Mouse (Mus musculus) forebrain, embryonic 10.5 days (tissue): ENCODE measurements around the gene Lamtor1. TPM values are rescaled to one million over a fixed set of nuclear protein-coding genes. Genes with fewer than 3 reads are reported as not detected.
A peak's percentile ranks its signal among the peaks of the same experiment; 100 is the strongest.

Experiments
- DNase-seq: peaks from one replicate; pipeline ENCODE4 v3.0.0-alpha.2; 2017; ENCODE audit warnings: low spot score; ENCODE audit errors: extremely low spot score
- H3K27ac ChIP-seq: fragments of 300-500 bp; sonication (generic); 2 replicates; pipeline ENCODE4 v1.5.1; 2016; ENCODE audit warnings: mild to moderate bottlenecking
- H3K27me3 ChIP-seq: fragments of 300-500 bp; sonication (generic); 2 replicates; pipeline ENCODE4 v1.6.1; 2016; ENCODE audit warnings: mild to moderate bottlenecking; ENCODE audit not compliant: poor library complexity, severe bottlenecking
- H3K36me3 ChIP-seq: fragments of 300-500 bp; sonication (generic); replicated peaks from 2 replicates; pipeline ENCODE4 v1.6.1; 2016; ENCODE audit warnings: mild to moderate bottlenecking, moderate library complexity
- H3K4me1 ChIP-seq: fragments of 300-500 bp; sonication (generic); 2 replicates; pipeline ENCODE4 v1.6.1; 2016
- H3K4me3 ChIP-seq: fragments of 300-500 bp; sonication (generic); 2 replicates; pipeline ENCODE4 v1.5.1; 2016; ENCODE audit warnings: mild to moderate bottlenecking, moderate library complexity
- H3K9me3 ChIP-seq: fragments of 300-500 bp; sonication (generic); 2 replicates; pipeline ENCODE4 v1.6.1; 2016; ENCODE audit warnings: mild to moderate bottlenecking, moderate library complexity
- WGBS: fragments of 180-500 bp; shearing (Covaris S2); methylation state at CpG from one replicate; pipeline ENCODE4 v1.1.7; 2016; 5-methylcytosine and 5-hydroxymethylcytosine counted together
- polyA plus RNA-seq: library from polyadenylated mRNA; unstranded; fragments of >200 nt; fragmentation: Nextera tagmentation; extraction: Ambion mirVana; gene quantifications from 2 replicates; pipeline ENCODE4 v1.2.1, GENCODE M21; 2016

The Lamtor1 gene
- 157 and 165 TPM in 2 replicates for polyA plus RNA-seq

DNA sequence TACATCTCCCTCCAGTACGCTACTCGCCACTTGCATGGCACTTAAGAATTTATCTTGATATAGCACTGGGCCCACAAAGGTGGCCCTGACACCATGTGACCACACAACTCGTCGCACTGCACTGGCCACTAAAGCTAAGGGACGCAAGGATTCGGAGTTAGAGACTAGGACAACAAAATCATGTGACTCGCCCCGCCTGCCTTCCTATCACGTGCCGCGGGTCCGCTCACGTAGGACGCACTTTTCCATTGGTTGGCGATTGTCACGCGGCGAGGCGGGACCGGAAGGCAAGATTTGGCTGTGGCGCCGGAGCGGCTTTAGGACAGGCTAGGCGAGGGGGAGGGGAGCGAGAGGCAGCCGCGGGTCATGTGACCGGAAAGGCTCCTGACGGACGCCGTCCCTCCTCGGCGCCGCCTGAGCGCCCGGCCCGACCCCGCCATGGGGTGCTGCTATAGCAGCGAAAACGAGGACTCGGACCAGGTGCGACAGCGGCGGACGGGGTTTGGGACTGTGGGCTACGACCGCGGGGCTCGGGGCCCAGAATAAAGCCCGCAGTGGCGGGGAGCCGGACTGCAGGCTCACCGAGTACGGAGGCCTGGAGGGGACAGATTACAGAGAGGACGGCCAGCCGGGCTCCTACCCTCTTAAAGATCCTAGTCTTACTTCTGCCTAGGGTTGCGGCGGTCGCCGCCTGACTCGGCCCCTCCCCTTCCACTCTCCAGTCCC lies at the start of gene Lamtor1:
TSS of gene Lamtor1 (plus strand) at position 344 of the 726 bp plus-strand sequence.
- Histone ChIP-seq H3K27me3 (no peaks in the 10 kb centered on the region), H3K27ac (peak within 1 kb of the TSS; percentile 99), H3K36me3 (peaks cover 41% of the 10 kb centered on the region), H3K4me3 (peak within 1 kb of the TSS; percentile 88), H3K9me3 (0 out of 2 replicates have a peak, but pooled peaks cover 5% of the 10 kb centered on the region), H3K4me1 (peaks cover 27% of the 10 kb centered on the region)
- peak; percentile 100 for DNase-seq
- under 1% methylated on average over 60 of the region's 61 CpGs for WGBS

DNA sequence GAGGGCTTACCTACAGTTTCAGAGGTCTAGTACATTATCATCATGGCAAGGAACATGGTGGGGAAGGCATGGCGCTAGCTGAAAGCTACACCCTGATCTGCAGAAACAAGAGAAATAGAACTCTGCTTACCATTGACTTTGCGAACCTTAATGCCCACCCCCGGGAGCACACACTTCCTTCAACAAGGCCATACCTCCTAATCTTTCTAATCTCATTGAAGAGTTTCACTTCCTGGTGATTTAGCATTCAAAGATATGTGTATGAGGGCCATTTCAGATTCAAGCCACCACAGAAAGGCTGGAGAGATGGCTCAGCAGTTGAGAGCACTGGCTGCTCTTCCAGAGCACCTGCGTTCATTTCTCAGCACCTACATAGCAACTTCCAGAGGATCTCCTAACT lies 48.6 kb upstream of the Lamtor1 start, which contains the start of gene Folr2:
TSS of gene Folr2 (minus strand) at position 101 of the 400 bp plus-strand sequence.
- no peak for DNase-seq
- no peaks in the 10 kb centered on the region for H3K4me1 ChIP-seq
- no peaks in the 10 kb centered on the region for H3K27me3 ChIP-seq
- H3K36me3 ChIP-seq: no peaks in the 10 kb centered on the region
- no peak within 1 kb of the TSS for H3K4me3 ChIP-seq
- H3K9me3 ChIP-seq: no peaks in the 10 kb centered on the region
- 91% methylated on average over 4 of the region's 4 CpGs for WGBS
- H3K27ac ChIP-seq: no peak within 1 kb of the TSS

DNA sequence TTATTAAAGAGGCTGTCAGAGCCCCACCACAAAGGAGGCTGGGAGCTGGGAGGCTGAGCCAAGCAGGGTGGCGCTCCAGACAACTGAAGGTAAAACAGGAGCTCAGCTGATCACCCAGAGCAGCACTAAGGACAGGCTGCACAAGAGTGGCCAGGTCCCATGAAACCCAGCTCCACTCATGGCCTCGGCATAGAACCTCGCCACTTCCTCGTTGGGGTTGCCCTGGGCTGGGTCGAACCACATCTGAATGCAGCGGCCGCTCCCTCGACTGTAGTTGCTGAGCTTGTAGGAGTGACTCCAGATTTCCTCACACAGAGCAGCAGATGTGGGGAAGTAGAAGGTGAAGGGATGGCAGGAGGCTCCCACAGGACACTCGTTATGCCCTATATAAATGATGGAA lies 47.3 kb upstream of the Lamtor1 start:
- Histone ChIP-seq H3K27ac (no peak overlapping the region), H3K36me3 (no peaks in the 10 kb centered on the region), H3K9me3 (no peaks in the 10 kb centered on the region), H3K27me3 (no peaks in the 10 kb centered on the region), H3K4me3 (no peak overlapping the region), H3K4me1 (no peaks in the 10 kb centered on the region)
- DNase-seq: no peak
- 87% methylated on average over 9 of the region's 9 CpGs for WGBS

DNA sequence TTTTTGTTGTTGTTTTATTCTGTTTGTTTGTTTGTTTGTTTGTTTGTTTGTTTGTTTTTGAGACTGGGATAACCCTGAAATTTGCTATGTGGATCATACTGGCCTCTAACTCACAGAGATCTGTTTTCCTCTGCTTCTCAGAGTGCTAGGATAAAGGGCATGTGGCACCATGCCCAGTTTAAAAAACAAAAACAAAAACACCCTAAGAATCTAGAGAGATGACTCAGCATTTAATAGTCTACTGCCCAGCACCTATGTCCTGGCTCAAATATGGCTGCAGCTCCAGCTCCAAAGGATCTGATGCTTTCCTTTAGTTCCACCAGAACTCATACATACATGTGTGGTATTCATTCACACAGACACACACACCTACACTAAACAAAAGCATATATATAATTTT lies 44.7 kb upstream of the Lamtor1 start:
- no peak overlapping the region for H3K4me3 ChIP-seq
- no peak overlapping the region for H3K27ac ChIP-seq
- H3K27me3 ChIP-seq: no peaks in the 10 kb centered on the region
- no peaks in the 10 kb centered on the region for H3K9me3 ChIP-seq
- no peaks in the 10 kb centered on the region for H3K4me1 ChIP-seq
- no peaks in the 10 kb centered on the region for H3K36me3 ChIP-seq
- DNase-seq: no peak

DNA sequence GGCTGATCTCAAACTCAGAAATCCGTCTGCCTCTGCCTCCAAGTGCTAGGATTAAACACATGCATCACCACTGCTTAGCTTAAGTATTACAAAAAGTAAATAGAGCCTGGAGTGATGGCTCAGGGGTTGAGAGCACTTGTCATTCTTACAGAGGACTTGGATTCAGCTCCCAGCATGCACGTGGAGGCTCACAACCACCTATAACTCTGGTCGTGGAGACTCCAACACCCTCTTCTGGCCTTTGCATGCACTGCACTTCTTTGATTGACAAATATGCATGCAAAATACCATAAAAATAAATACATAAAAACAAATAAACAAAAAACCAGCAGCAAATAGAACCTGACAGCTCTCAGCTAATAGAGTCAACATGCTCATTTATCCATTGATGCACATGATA lies 43.4 kb upstream of the Lamtor1 start:
- DNase-seq: no peak
- no peak overlapping the region for H3K27ac ChIP-seq
- no peak overlapping the region for H3K4me3 ChIP-seq
- H3K36me3 ChIP-seq: no peaks in the 10 kb centered on the region
- H3K27me3 ChIP-seq: no peaks in the 10 kb centered on the region
- no peaks in the 10 kb centered on the region for H3K9me3 ChIP-seq
- H3K4me1 ChIP-seq: peaks cover 9% of the 10 kb centered on the region; the same call in 1 of the 2 replicates
- 67% methylated on average over 3 of the region's 3 CpGs for WGBS

DNA sequence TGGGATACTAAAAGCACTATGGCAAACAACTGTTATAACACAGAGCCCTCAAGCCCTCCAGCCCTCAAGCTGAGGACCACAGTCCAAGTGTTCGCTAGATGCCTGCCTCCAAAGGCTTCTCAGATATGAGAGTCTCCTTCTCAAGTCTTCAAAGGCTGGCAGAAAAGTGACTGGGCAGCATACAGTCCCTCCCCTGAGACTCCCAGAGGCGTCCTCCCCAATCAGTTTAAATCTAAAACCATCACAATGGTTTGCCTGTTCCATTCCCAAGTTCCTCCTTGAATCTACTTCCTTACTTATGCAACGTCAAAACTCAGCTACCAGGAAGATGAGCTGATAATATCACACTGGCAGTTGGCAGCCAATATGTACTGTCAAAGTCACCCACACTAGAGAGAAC lies 42.3 kb upstream of the Lamtor1 start, which contains the start of gene Anapc15:
TSS of gene Anapc15 (plus strand) at position 301 of the 400 bp plus-strand sequence.
- Histone ChIP-seq H3K9me3 (no peaks in the 10 kb centered on the region), H3K27me3 (no peaks in the 10 kb centered on the region), H3K4me1 (peaks cover 15% of the 10 kb centered on the region), H3K27ac (no peak within 1 kb of the TSS), H3K4me3 (no peak within 1 kb of the TSS), H3K36me3 (no peaks in the 10 kb centered on the region)
- no peak for DNase-seq
- WGBS: 83% methylated on average over 3 of the region's 3 CpGs

DNA sequence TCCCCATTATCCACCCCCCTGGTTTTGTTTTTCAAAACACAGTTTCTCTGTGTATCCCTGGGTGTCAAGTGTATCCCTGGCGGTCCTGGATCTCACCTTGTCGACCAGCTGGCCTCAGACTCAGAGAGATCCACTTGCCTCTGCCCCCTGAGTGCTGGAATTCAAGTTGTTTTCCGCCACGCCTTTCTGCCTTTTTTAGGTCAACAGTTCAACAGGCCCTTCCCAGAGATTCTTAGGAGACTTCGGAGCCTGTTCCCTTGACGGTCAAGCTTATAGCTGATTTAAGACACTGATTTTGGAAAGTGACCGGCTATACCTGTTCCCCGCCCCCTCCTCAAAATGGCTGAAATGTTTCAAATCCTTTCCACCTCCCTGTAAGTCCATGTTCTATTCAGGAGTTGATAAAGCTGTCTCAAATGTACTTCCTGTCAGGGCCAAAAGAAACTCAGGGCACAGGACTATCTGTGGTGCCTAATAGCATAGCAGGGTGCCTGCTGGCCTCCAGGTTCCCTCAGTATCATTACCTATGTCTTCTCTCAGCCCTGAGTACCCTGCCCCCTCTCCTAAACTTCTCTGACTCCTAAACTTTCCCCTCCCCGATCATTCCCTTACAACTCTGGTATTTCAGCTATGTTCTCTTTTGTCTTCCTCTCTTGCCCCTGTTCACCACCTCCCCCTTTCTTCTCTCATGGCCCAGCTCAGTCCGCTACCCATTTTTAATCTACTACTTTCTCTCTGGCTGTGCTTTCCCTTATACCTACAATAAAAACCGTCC lies 39.0 kb upstream of the Lamtor1 start:
- Histone ChIP-seq H3K27ac (peak overlapping the region; percentile 60; the same call in 1 of the 2 replicates), H3K27me3 (no peaks in the 10 kb centered on the region), H3K9me3 (no peaks in the 10 kb centered on the region), H3K36me3 (no peaks in the 10 kb centered on the region), H3K4me3 (no peak overlapping the region), H3K4me1 (peaks cover 26% of the 10 kb centered on the region)
- WGBS: 83% methylated on average over 11 of the region's 11 CpGs
- no peak for DNase-seq

DNA sequence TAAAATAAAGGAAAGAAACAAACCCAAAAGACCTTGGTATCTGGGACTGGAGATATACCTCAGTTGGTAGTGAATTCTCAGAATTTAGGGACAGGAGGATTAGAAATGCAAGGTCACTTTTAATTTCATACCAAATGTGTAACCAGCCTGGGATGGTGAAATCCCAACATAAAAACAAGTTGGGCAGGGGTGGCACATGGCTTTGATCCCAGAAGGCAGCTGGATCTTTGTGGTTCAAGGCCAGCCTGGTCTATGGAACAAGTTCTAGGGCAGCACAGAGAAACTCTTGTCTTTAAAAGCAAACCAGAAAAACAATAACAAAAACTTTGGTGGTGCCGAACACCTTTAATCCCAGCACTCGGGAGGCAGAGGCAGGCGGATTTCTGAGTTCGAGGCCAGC lies 38.2 kb upstream of the Lamtor1 start:
- no peaks in the 10 kb centered on the region for H3K9me3 ChIP-seq
- no peaks in the 10 kb centered on the region for H3K36me3 ChIP-seq
- no peak for DNase-seq
- H3K4me1 ChIP-seq: peaks cover 26% of the 10 kb centered on the region
- no peak overlapping the region for H3K27ac ChIP-seq
- WGBS: 99% methylated on average over 4 of the region's 4 CpGs
- H3K27me3 ChIP-seq: no peaks in the 10 kb centered on the region
- no peak overlapping the region for H3K4me3 ChIP-seq

DNA sequence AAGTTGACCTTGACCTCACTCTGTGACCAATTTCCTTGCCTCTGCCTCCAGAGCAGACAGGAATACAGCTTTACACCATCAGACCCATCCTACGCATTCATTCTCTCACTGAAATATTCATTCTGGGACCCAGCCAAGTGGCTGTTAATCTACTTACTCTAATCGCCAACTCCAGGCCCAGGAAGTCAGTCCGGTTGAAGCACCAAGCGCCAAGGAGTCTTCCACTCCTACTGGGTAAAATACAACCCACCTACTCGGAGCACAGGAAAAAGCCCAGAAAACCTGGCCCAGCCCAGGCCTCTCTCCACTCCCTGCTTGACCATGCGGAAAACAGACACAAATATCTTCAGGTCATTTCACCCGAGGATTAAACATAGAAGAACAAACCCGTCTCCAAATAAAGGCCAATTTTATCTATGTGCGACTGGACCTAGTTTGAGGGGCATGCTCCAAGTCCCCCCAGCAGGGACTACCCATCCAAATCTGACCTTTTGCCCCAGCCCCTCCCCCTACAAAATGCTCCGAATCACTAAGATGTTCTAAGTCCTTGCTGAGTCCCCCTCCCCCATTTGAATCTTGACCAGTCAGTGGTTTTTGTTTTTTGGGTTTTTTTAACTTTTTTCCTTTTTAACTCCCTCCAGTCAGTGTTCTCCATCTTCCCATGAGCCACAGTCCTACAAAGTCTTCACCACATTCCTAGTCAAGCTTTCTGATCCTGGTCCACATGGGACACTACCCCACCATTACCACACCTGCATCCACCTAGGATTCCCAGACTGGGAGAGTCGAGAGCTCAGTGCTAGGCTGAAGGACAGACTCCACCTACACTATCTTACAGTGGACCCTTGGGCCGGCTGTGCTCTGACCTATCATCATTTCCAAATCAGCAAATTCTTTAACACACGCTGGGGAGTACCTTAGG lies 37.2 kb upstream of the Lamtor1 start:
- no peaks in the 10 kb centered on the region for H3K27me3 ChIP-seq
- peaks cover 26% of the 10 kb centered on the region for H3K4me1 ChIP-seq
- H3K36me3 ChIP-seq: no peaks in the 10 kb centered on the region
- H3K4me3 ChIP-seq: peak overlapping the region; percentile 8; the same call in 1 of the 2 replicates
- DNase-seq: no peak
- peak overlapping the region; percentile 77 for H3K27ac ChIP-seq
- H3K9me3 ChIP-seq: no peaks in the 10 kb centered on the region
- WGBS: 51% methylated on average over 13 of the region's 13 CpGs

DNA sequence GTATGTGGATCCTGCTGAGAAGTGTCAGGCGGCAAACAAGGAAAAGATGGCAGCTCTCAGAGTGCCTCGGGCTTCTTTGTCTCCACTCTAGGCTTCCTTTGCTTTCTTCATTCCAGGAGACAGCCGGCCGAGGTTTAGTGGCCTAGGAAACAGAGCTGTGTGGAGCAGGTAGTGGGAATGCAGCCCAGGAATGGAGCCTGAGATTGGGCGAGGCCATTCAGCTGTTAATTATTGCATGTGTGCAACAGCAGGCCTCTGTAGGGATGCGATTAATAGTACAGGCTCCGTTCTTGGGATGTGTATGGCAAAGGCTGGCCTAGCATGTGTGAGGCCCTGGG lies 36.6 kb upstream of the Lamtor1 start:
- no peaks in the 10 kb centered on the region for H3K9me3 ChIP-seq
- peak; percentile 48 for DNase-seq
- H3K4me1 ChIP-seq: peaks cover 26% of the 10 kb centered on the region
- H3K27me3 ChIP-seq: no peaks in the 10 kb centered on the region
- H3K4me3 ChIP-seq: no peak overlapping the region
- WGBS: 51% methylated on average over 7 of the region's 7 CpGs
- H3K27ac ChIP-seq: peak overlapping the region; percentile 77
- H3K36me3 ChIP-seq: no peaks in the 10 kb centered on the region

DNA sequence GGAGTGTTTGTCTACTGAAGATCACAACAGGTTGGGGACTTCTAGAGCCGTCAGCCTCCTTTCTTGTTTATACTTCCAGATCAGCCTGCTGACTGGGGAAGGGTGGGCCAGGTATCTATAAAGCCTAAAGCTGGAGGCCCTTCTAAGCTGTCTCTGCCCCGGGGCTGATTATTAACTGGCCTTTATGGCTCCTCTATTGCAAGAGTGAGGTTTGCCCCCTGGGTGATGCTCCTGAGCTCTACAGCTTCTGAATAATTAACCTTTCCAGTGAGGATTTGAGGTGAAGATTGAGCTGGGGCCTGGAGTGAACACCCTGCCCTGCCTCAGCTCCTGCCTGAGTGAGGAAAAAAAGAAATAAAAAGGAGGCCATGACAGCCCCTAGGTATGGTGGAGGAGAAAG lies 35.1 kb upstream of the Lamtor1 start, which contains the start of gene Folr1:
TSS of gene Folr1 (minus strand) at position 160 of the 400 bp plus-strand sequence.
- DNase-seq: no peak
- peak within 1 kb of the TSS; percentile 77 for H3K27ac ChIP-seq
- peaks cover 26% of the 10 kb centered on the region for H3K4me1 ChIP-seq
- no peaks in the 10 kb centered on the region for H3K36me3 ChIP-seq
- H3K4me3 ChIP-seq: no peak within 1 kb of the TSS
- H3K9me3 ChIP-seq: no peaks in the 10 kb centered on the region
- no peaks in the 10 kb centered on the region for H3K27me3 ChIP-seq
- WGBS: 86% methylated on average over 2 of the region's 2 CpGs

DNA sequence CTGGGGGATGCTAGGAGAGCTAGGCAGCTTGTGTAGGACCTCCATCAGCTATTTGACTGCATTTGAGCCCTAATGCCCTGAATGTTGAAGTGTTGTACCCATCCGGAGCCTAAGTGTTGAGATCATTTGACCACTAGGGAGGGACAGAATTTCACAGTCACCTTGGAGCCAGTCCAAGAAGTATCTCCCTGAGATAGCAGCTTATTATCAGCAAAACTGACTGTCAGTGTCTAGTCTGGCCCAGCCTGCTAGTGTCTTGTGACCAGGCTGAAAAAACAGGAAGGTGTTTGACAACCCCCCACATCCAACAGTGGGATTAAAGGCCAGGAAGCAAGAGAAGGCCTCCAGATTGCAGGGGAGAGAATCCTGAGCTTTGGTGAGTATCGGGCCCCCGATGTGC lies 34.4 kb upstream of the Lamtor1 start:
- H3K4me1 ChIP-seq: peaks cover 26% of the 10 kb centered on the region
- WGBS: 87% methylated on average over 3 of the region's 3 CpGs
- H3K27me3 ChIP-seq: no peaks in the 10 kb centered on the region
- no peaks in the 10 kb centered on the region for H3K36me3 ChIP-seq
- no peaks in the 10 kb centered on the region for H3K9me3 ChIP-seq
- H3K4me3 ChIP-seq: no peak overlapping the region
- no peak for DNase-seq
- no peak overlapping the region for H3K27ac ChIP-seq
